Mouse (Mus musculus) gastrocnemius, adult 18-20 months (tissue): ENCODE data around the gene Apon. TPM values are rescaled to one million over a fixed set of nuclear protein-coding genes. Genes with fewer than 3 reads are reported as not detected.
"Not testable (repeated sequence)": the region's sequence is repeated elsewhere in the genome, so short reads cannot be mapped to it uniquely, and the experiment has no call there.

Experiments used
- DNase-seq: peaks from one replicate; pipeline ENCODE4 v3.0.0; 2021; ENCODE audit warnings: low spot score
- total RNA-seq, 2 experiments: library from RNA; stranded (reverse); gene quantifications; 2 replicates each; pipeline ENCODE4 v1.2.3; 2021

The Apon gene
- total RNA-seq, 2 experiments from 2014 or later = 0.21 TPM; not detected in 1

- peak; percentile 69 for DNase-seq
Observed at GRCm38 (mm10) chr10:128232420-128232985, 21.4 kb upstream of the Apon start.

DNA sequence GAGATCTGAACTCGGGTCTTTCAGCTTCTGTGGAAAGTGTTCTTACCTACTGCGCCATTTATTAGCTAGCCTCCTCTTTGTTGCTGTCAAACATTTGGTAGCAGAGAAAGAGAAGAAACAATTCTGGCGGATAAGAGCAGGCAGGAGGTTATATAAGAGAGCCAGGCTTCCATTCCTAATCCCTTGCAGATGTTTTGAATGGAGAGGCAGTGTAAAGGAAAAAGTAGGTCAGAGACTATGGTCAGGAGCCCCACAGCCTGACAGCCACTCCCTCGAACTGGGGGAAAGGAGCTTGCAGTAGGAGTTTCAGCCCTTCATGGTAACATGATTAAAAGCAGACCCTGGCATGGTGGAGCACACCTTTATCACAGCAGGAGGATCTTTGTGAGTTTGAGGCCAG lies 17.6 kb upstream of the Apon start:
- no peak for DNase-seq

- DNase-seq = peak; percentile 32
Observed at GRCm38 (mm10) chr10:128237807-128238480, 16.0 kb upstream of the Apon start.

GRCm38 (mm10) chr10:128239140-128239539 lies 14.8 kb upstream of the Apon start:
- no peak for DNase-seq

GRCm38 (mm10) chr10:128240131-128240530 lies 13.8 kb upstream of the Apon start:
- no peak for DNase-seq

DNA sequence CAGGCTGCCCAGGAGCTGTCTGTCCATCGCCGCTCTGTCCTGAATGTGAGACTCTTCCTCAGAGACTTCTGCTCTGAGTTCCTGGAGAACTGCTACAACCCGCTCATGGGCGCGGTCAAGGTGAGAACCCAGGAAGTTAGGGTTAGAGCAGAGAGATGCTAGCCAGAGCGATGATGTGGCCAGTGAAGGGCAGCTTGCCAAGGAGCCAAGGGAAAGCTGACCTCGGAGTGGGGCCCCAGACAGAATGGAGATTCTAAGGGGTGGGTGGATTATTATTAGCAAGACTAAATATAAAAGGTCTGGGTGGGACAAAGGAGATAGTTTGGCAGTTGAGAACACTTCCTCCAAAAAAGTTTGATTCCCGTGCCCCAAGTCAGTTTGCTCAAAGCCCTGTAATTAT lies 10.6 kb upstream of the Apon start:
- DNase-seq = no peak

- DNase-seq = no peak
Observed at GRCm38 (mm10) chr10:128244121-128244520, 9.8 kb upstream of the Apon start.

GRCm38 (mm10) chr10:128247020-128247732 lies 6.7 kb upstream of the Apon start:
- peak; percentile 62 for DNase-seq

GRCm38 (mm10) chr10:128250565-128250964 lies 3.3 kb upstream of the Apon start:
- no peak for DNase-seq

DNA sequence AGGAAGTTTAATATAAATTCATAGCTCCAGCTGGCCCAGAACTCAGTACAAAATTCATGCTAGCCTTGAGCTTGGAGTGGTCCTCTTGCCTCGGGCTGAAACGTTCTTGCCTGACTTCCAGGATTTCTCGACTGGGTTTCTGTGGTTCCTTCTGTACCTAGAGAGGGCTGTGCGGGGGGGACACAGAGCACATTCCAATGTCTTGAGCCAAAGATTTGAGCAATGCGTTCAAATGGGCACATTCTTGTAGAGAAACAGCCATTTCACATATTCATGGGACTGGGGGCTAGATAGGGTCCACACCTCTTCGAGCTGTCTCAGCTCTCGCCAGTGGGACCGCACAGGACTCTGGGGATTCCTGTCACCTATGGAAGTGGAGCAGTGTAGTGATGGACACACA lies 2.0 kb downstream of the Apon start:
- DNase-seq = no peak

DNA sequence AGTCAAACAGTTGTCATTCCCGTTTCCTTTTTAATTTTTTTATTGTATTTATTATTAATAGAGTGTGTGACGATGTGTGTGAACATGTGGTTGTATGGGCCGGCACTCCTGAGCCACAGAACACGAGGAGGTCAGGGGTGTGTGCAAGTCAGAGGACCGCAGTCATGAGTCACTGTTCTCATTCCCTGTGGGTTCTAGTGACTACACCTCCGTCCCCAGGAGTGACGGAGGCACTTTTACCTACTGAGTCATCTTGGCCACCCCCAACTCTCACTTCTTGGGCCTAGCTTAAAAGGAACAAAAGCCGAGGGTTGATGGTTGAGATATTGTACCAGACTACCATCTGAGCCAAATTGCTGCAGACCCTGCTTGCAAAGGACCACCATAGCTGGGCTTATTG lies 2.4 kb downstream of the Apon start:
- no peak for DNase-seq

DNA sequence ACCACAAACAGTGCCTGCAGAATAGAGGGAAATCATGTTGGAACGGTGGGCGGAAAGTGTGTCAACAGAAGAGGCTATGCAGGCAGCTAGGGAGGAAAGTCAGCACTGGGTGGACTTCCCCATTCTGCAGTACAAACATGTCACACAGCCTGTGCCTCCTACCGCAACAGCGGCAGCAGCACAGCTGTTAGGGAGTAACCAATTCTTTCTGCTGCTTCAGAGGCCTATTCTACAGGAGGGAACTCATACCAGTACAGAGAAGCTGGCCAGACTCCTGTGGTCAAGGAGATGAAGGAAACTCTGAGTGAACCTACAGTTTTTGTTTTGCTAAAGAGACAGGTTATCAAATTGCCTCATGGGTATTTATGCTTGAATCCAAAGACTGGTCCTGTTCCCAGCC lies 5.1 kb downstream of the Apon start:
- no peak for DNase-seq

DNA sequence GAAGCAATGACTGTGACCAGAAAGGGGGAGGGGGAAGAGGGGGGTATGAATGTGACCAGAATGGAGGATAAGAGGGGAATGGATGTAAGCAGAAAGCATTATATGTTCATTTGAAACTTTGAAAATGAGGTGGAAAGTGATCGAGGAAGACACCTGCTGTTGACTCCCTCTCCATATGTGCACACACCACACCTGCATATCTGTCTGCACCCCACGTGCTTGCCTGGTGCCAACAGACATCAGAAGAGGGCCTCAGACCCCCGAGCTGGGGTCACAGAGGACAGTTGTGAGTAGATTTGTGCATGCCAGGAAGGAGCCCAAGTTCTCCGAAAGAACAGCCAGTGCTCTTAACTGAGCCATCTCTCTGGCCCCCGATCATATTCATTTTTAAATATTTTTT lies 6.0 kb downstream of the Apon start:
- DNase-seq = no peak

- DNase-seq = not testable (repeated sequence)
Observed at GRCm38 (mm10) chr10:128260376-128260775, 6.5 kb downstream of the Apon start.

GRCm38 (mm10) chr10:128262300-128262699 lies 8.4 kb downstream of the Apon start:
- no peak for DNase-seq

DNA sequence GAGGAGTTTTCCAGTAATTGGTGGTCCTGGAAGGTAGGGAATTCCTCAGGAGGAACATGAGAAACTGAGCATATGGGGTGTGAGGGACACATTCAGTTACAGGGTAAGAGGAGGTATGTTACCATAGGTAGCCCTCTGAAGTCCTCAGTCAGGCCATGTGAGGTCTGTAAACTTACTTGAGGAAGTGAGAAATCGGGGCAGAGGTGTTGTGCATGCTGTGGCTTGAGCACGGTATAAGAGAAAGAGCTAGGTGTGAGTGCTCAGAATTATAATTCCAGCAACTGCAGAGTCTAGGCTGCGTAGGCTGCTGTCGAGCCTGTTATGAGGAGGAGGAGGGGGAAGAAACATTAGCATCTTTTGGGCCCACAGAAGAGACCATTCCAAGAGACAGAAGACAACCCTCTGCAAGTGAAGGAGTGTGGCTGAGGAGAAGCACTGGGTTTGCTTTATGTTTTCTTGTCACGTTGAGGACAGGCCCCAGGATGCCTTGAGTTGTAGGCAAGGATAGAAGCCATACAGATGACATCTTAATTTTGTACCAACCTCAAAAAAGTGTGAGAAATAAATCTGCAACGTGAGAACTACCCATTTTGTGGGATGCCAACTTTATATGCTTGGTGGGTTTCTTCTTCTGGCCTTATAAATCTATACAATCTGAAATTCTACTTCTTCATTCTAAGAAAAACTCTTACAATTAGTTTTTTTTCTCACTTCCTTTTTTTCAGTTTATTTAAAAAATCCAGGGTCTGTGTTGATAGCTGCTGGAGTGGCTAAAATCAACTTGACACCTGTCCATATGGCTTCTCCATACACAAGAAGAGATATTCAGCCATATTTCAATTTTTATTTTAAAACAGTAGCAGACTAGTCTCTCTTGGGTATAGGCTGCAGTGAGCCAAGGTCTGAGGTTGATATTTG lies 9.8 kb downstream of the Apon start:
- no peak for DNase-seq

DNA sequence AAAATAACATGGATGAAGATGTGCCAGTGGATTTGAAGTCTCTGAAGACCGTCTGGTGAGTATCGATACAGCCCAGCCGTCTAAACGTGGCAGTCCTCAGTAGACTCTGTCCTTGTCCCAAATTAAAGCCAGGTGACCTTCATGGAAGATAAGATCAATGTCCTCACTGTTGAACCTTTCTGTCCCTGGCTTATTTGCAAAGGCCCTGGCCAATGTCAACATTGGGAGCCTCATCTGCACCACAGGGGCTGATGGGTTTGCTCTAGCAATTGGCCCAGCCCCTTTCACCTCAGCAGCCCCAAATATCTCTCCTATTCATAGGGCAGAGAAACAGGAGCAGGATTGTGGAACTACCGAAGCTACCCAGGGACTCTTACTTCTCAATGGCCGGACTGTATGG lies 14.5 kb downstream of the Apon start, which contains the start of gene Apof:
Gene Apof, plus strand, starts transcription at position 301 of the 400 bp plus-strand sequence.
- no peak for DNase-seq

- DNase-seq = no peak
Observed at GRCm38 (mm10) chr10:128269206-128269910, 15.5 kb downstream of the Apon start.

DNA sequence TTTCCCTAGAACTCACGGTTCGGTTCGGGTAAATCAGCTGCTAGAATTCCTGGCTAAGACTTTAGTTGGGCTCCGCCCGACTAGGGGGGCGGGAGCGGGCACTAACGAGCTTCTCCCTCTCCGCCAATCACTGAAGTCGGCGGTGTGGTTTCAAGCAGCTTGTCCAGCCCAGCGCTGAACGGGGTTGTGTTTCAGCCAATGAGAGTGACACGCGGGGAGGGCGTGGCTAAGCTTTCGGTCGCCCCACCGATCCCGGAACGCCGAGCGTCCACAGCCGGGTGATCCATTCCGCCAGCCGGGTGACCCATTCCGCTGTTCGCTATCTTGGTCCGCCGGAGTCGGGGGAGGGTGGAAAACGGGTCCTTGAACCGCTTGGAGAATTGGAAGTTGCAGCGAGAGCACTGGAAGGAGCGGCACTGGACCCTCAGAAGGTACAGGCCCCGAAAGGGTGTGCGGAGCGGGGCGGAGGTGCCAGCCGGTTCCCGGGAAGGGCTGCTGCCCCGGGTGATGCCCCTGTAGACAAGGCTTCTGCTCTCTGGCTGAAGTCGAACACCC lies 16.5 kb downstream of the Apon start, which contains the start of gene Stat2:
Gene Stat2, plus strand, starts transcription at position 273 of the 555 bp plus-strand sequence.
- DNase-seq = peak; percentile 98

- no peak for DNase-seq
Observed at GRCm38 (mm10) chr10:128270866-128271265, 17.0 kb downstream of the Apon start.

GRCm38 (mm10) chr10:128271883-128272282 lies 18.0 kb downstream of the Apon start:
- DNase-seq = no peak
